Mouse (Mus musculus) effector memory CD4-positive, alpha-beta T cell, adult 5 months (primary cell): ENCODE data around the gene Nt5c2. TPM values are rescaled to one million over a fixed set of nuclear protein-coding genes. Genes with fewer than 3 reads are reported as not detected.

Experiments
- polyA plus RNA-seq: library from polyadenylated mRNA; unstranded; fragments of 100-300 nt; shearing (Covaris generic); gene quantifications from one replicate; pipeline ENCODE4 v1.2.1, GENCODE M21; 2017

The Nt5c2 gene
- 84.9 TPM for polyA plus RNA-seq

GRCm38 (mm10) chr19:47014447-47015381 lies at the start of gene Nt5c2, which contains the start of gene Ina:
Gene Nt5c2 (minus strand): TSS chr19:47015153.
Gene Ina (plus strand): TSS chr19:47014698.

GRCm38 (mm10) chr19:47050271-47051032 lies 35.5 kb upstream of the Nt5c2 start, which contains the start of gene Pcgf6:
Gene Pcgf6 (minus strand): TSS chr19:47050906.

Other genes with a start within 250 kb of the Nt5c2 start
- not detected for gene Ina, start 455 bp downstream of the Nt5c2 start, polyA plus RNA-seq
- 32.6 TPM for gene Pcgf6, start 35.8 kb upstream of the Nt5c2 start, polyA plus RNA-seq
- 33.3 TPM for gene Taf5, start 52.6 kb upstream of the Nt5c2 start, polyA plus RNA-seq
- gene Usmg5, start 75.5 kb upstream of the Nt5c2 start, polyA plus RNA-seq, result 838 TPM
- 19.1 TPM for gene Pdcd11, start 75.6 kb upstream of the Nt5c2 start, polyA plus RNA-seq
- gene Calhm2, start 123.1 kb upstream of the Nt5c2 start, polyA plus RNA-seq, result 5.1 TPM
- not detected for gene Calhm1, start 129.1 kb upstream of the Nt5c2 start, polyA plus RNA-seq
- not detected for gene Calhm3, start 142.6 kb upstream of the Nt5c2 start, polyA plus RNA-seq
- gene Neurl1a, start 163.7 kb upstream of the Nt5c2 start, polyA plus RNA-seq, result 0.15 TPM